Mouse (Mus musculus) retina, postnatal 1 day (tissue): ENCODE data around the gene Rps16.

Source experiments
- DNase-seq: peaks from one replicate; pipeline ENCODE4 v3.0.0-alpha.2; 2012

Gene Rps16

DNA sequence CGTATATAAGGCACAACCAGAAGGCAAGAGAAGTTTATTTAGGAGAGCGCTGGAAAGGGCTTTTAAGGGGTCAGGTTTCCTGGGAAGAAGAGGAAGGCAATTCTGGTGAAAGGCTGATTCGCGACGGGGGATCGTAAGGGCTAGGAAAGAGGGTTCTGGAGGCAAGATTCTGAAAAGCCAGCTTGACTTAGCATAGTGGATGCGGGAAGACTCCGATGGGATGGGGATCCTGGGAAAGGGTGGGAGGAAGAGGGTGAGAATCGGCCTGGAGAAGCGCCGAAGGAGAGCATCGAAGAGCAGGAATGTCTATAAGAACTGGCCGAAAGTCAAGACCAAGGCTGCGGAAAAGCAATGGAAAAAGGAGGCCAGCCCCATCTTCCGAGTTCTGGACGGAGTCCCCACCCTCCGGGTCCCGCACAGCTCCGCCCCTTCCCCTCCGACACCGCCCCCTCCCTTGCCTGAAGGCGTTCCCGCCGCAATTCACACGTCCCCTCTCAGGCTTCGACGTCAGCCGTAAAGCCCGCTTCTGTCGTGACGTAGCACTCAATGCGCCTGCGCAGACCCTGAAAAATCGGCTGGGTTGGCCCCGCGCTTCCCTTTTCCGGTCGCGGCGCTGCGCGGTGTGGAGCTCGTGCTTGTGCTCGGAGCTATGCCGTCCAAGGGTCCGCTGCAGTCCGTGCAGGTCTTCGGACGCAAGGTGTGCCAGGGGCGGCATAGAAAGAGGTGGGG is at the start of gene Rps16:
Rps16 (plus strand) TSS at position 498 of the 729 bp plus-strand sequence.
- peak; percentile 99 for DNase-seq

DNA sequence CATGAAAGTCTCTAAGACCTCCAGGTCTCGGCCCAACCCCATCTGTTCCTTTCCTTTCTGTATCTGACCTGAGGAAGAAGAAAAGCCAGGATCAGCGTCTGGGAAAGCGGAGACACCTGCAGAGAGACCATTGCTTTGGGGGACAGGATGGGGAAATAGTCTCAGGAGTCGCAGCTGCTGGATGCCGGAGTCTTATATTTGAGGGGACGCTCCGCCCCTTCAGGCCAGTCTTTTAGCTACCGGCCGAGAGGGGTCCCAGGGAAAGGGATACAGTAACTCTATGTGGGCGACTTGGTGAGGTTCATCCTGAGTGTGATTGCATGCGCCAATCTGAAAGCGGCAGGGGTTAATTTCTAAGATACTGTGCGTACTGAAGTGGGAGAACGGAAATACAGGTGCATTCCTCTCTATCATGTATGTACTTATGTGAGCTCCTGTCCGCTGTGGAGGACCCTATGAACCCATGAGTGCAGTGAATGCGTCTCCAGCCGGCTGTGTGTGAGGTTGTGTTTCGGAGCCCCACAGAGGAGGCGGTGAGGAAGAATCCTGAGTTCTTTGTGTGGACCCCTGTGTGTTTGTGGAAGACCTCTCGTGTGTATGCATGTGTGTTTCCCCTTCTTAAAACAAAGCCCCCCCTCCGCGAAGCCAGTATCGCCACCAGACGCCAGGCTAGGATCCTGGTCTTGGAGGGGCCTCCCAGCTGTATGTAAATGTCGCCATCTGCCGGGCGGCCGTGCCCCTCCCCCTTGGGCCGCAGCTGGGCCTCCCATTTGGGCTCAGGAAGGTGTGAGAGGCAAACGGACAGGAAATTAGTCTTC is 48.6 kb upstream of the Rps16 start, which contains the start of gene Dll3:
Dll3 (minus strand) TSS at position 623 of the 818 bp plus-strand sequence.
- DNase-seq, result peak; percentile 93

DNA sequence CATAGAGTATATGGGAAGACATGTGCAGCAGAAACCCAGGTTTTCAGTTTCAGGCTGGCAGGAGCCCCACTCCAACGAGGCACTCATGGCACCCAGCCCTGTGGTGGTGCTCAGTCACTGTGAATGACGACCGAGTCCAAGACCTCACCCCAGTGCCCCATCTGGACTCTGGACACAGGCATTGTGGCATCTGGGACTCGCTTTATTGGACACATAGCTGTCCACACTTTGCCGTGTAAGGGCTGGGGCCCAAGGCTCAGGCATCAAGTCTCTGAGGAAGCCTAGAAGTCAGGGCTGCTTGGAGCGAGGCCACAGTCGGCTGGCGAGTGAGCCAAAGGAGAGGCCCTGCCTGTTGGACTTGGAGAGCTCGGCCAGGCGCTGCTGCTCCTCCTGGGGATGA is 44.8 kb upstream of the Rps16 start:
- DNase-seq, result no peak

DNA sequence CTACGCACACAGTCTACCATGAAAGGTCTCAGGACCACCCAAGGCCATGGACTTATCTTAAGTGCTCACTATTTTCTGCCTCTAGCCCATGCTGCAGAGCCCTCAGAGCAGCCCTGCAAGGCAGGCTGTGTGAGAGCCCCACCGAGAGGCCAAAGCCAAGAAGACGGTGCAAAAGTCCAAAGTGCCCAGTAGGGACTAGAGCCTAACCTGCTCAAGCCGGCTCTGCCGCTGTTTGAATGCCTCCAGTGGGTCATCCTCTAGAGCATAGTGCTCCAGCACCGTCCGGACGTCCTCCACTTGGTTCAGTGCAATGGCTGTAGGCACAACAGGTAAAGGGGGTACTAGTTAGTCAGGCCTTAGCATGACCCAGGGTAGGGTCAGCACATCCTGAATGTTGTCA is 44.2 kb upstream of the Rps16 start:
- DNase-seq, result no peak

DNA sequence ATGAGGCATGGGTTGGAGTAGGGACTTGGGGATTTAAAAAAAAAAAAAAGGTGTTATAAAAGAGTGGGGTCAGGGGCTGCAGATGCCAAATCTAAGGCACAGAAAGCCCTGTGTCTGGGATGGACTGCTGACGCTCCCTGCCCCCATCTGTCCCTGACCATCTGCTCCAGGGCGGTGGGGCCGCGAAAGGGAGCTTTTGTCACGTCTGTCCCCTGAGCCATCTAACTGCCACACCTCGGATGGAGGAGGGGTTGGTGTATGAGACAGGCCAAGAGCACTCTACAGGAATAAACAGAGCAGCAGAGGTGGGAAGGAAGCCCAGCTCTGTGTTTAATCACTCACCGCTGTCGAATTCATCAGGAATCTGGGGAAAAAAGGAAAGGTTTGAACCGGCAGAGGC is 40.7 kb upstream of the Rps16 start:
- peak; percentile 78 for DNase-seq

DNA sequence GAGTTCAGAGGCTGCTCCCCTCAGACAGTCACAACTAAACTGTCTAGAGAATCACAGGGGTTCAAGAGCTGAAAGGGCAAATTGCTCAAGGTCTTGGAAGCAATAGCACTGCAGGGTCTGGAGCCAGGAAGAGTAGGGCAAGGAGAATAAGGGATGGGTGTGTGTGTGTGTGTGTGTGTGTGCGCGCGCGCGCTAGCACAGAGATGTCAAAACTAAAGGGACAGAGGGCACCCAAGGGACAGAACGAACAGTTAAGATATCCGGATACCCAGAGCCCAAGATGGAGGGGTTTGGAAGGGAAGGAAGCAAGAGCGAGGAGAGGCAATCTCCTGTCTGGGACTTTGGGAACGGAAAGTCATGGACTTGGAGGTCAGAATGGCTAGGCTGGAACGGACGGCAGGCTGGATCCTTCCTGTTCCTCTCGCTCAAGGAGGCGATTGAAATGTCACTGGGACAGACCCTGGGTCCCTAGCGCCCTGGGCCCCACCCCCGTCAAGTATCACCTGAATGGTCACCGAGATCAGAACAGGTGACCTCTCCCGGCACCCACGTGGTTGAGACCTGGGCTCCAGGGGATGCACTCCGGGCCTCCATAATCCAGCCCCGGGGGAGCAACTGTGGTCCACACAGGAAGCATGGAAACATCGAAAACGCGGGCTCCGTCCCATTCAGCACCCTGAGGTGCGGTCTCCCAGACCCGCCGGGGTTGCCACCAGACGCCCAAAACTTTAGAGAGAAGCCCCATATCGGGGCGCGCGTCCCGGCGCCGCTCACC is 39.1 kb upstream of the Rps16 start:
- no peak for DNase-seq

DNA sequence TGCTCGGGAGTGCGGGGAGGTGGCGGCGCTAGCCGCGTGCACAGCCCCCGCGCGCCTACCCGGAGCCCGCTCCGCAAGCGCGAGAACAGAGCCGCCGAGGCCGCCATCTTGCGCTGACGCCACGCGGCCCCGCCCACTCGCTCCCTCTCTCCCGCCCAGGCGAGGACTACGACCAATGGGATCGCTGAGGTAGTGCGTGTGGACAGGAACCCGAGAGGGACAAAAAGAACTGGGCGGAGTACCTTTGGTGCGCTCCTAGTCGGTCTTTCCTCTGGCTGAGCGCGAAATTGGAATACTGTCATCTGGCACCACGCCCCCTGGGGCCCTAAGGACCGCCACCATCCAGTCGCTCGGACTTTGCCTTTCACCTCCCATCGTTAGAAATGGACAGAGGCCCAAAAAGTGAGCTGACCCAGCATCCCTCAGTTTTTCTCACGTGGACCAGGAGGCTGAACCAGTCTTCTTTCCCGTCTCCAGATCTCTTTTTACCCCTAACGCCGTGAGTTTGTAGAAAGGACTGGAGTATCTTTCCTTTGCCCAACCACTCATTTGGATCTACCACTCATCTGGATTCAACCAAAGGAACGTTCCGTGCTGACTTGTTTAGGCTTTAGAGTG is 38.4 kb upstream of the Rps16 start, which contains the start of gene Timm50:
Timm50 (minus strand) TSS at position 147 of the 618 bp plus-strand sequence.
- peak; percentile 99 for DNase-seq

DNA sequence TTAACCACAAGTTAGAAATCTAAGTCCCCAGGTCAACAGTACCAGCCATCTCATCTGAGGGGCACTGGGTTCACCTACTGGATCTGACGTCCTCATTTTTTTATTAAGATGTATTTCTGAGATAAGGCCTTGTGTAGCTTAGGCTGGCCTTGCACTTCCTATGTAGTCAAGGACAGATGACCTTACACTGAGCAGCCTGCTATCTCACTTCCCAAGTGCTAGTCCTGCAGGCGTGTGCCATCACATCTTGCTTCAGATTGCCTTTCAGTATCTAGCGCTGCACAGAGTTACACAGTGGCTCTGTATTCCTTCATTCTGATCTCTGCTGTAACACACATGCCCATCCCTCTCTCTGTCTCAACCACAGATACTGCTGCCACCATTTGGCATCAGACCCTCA is 32.4 kb upstream of the Rps16 start:
- no peak for DNase-seq

DNA sequence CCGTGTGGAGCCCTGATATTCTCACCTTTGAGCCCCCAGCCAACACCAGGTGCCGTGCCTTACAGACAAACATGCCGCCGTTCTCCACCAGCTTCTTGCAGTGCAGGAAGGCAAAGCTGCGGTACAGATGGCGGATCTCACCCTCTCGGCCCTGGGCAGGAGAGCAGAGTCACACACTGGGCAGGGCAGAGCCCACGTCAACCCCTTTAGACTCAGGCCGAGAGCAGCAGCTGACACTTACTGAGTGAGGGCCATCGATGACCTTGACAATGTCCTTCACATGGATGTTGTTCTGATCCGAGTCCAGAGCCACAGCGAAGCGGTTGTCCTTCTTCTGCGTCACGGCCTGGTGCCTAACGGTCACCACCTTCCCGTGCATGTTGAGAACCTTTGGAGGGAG is 31.7 kb upstream of the Rps16 start:
- no peak for DNase-seq

DNA sequence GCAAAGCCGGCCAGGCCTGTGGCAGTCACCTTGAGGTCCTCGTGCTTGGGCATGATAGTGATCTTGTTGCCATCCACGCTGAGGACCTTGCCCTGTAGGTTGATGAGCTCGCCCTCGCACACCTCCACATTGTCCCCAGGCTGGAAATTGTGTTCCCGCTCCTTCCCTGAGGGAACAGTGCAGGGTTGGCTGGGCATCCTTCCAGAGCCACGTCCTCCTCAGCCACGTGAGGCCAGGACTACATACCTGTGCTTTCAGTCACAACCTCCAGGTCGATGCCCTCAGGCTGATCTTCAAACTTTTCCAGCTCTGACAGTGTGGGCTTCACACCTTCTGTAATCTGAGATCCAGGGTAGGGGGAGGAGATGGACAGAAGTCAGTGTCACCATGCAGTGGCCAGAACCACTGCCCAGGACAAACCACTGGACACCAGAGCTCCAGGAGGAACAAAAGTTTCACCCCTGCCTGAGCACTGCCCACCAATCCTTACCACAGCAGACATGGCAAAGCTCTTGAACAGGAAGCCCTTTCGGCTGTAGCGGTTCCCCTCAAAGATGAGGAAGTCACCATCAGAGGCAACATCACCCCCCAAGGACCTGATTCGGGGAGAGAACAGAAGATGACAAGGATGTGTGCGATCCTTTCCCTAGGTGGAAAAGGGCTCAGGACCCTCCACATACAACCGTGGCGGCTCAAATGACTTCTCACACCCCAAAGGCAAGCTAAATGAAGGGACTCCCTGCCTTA is 28.3 kb upstream of the Rps16 start:
- no peak for DNase-seq

DNA sequence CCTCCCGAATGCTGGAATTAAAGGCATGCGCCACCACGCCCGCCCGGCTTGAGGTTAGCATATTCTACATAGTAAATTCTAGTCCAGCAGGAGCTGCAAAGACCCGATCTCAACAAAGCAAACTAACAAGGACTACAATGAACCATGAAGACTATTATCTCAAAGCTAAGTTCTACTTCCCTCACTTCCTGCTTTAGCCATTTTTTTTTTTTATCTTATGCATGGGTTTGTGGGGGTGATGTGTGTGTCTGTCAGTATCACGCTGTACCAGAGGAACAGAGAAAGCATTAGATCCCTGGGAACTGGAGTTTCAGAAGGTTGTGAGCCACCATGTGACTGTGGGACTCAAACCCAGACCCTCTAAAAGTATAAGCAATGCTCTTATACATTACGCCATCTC is 25.2 kb upstream of the Rps16 start:
- DNase-seq, result no peak

DNA sequence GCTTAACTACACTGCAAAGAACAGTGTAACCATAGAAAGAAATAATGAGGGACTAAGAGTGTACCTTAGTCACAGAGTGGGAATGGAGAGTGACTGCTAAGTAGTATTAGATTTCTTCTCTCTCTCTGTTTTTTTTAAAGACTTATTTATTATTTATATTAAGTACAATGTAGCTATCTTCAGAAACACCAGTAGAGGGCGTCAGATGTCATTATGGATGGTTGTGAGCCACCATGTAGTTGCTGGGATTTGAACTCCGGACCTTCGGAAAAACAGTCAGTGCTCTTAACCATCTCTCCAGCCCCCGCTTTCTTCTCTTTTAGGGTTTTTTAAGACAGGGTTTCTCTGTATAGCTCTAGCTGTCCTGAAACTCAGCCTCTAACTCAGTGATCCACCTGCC is 24.0 kb upstream of the Rps16 start:
- no peak for DNase-seq

DNA sequence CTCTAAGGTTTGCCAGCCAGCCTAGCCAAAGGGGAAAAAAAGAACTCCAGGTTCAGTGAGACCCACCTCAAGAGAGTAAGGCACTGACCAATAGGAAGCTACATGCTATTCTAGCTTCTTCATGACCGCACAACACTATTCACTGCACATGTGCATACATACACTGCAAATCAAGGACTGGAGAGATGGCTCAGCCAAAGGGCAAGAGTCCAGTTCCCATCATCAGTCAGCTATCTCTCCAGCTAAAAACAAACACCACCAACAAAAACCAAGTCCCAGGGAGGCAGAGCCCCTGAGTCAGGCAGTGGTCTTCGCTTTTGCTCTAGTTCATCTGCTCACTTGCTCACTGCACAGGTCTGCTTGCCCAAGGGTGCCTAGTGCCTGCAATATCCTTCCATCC is 22.2 kb upstream of the Rps16 start:
- DNase-seq, result no peak

DNA sequence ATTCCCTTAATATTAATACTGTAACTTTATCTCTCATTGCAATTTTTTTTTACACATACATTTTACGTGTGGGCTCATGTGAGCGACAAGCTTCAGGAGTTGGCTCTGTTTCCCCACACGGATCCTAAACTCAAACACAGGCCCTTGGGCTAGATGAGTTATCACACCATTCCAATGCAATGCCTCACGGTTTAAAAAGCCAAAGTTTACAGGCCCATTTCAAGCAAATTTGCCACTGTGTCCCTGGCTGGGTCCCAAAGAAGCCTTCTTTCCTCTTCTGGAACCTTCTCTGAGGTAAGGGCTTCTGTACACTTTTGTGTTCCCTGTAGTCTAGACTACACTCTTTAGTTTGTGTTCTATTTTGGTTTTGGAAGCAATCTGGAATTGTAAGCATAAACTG is 15.9 kb upstream of the Rps16 start:
- DNase-seq, result no peak

DNA sequence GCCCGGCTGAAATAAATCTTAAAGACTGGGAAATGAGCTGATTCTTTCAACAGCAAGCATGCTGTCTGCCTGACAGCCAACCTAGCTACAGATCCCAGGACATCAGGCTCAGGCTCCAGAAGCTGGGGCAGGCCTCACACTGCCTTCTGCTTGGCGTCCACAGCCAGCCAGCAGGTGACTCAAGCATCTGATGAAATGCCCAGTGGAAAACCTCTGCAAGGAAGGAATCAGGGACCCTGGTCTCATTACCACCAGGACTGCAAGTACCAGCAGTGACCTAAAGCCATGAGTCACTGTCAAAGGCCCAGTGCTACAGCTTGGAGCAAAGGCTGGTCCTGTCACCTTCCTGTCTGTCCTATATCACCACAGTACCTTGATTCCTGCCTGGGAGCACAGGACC is 15.0 kb upstream of the Rps16 start:
- DNase-seq, result no peak

DNA sequence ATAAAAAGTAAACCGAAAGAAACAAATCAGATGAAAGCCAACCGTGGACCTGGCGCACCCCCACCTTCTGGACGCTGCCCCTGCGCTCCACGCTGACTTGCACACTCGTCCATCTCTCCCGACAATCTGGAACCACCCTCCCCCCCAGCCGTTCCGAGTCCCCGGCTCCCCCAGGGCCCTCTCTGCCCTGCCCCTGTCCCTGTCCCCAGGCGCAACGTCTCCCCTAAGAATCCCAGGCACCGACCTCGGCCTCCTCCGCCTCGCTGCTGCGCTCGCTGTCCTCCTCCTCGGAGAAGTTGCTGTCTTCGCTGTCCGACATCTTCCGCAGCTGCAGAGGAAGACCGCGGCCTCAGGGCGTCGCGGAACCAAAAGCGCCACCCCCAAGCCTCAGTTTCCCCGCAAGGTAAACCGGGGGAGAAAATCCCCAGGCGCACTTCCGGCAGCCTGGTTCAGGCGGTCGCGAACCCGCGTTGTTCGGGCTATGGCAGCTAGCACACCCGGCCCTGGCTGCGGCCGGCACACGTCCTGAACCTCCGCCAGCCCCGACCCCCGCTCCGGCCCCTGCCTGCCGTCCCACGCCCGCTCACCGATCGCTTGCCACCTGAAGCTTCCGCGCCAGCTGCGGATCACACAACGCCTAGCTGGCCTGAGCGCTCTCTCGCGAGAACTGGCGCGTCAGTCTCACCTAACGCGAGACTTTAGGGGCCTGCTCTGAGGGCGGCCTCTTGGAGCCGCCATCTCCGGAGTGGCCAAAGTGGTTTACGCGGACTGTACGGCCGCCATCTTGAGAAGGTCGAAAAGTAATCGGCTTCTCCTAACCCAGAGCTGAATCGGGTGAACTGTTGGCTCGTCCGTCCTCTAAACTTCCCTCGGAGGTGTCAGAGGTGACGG is 12.1 kb upstream of the Rps16 start, which contains the start of gene Supt5:
Supt5 (minus strand) TSS at position 639 of the 891 bp plus-strand sequence.
- DNase-seq, result peak; percentile 99

DNA sequence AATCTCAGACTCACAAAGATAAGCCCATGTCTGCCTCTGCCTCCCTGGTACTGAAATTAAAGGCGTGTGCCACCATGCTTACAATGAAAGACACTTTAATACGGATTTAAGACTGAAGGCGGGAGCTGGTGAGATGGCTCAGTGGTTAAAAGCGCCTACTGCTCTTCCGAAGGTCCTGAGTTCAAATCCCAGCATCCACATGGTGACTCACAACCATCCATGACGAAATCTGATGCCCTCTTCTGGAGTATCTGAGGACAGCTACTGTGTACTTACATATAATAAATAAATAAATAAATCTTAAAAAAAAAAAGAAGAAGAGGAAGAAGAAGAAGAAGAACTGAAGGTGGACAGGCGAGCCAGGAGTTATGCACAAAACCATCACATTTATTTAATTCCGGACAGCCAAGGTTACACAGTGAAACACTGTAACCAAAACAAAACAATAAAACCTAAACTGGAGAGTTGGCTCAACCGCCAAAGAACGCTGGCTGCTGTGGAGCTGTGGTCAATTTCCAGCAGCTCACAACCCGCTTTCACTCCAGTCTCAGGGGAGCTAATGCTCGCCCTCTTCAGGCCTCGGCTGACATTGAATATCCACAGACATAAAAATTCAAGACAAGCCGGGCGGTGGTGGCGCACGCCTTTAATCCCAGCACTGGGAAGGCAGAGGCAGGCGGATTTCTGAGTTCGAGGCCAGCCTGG is 11.1 kb upstream of the Rps16 start:
- peak; percentile 71 for DNase-seq

DNA sequence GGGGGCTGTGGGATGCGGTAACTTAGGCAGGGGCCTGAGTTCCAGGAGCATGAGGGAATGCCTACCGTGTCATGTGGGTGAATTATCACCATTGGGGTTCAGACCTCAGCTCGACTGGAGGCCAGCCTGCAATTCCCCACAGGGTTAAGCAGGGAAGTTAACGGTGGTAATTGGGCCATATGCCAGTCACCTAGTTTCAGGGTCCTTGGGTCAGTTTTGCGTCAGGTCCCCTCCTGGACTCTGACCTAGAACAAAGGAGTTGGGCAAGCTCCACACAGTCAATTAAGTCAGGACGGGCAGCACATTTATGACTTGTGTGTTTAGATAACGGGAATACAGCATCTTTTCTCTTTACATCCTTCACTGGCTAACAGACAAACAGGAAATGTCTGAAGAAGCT is 9.1 kb upstream of the Rps16 start:
- DNase-seq, result no peak

DNA sequence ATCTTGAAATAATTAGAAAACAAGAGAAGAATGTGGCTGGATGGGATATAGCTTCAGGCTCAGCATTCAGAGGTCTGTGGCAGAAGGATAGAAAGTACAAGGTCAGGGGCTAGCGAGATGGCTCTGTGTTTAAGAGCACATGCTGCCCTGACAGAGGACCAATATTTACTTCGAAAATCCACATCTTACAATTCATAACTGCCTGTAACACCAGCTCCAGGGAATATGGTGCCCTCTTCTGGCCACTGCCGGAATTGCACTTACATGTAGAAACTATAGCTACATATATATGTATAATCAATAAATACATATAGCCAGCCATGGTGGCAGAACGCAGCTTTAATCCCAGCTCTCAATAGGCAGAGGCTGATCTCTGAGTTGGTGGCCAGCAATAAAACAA is 5.8 kb upstream of the Rps16 start:
- peak; percentile 80 for DNase-seq

DNA sequence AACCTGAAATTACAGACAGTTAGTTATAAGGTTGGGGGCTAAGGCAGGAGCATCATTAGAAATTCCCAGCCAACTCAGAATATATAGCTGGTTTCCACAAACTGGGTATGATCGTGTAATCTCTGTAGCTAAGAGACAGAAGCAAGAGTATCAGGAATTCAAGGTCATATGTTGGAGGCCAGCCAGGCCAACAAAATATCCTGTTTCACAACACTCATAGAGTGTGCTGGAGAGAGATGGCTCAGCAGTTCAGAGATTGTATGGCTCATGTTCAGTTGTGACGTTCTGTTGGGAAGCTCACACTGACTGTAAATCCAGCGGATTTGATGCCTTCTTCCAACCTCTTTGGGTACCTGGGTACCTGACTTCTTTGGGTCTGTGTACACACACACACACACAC is 2.7 kb upstream of the Rps16 start:
- DNase-seq, result no peak
